Mouse (Mus musculus): ENCODE data around the gene Tmem8b.

DNA sequence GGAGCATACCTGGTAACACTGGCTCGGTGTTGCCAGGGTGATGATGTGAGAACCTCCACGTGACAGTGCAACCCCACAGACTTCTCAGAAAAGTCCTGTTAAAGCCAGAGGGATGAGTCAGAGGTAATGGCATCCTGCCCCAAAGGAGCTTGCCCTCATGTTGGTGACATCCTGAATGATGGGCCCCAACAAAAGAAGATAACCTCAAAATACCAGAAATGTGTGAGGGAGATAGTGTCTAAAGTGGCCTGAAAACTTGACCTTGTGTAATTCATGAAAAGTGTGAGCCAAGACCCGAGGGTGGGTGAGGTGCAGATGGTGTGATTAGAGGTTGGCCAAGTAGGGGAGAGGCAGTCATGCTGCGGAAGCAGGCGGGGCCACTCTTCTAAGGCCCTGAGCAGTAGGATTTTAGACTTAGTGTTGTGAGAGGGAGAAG, 25.1 kb downstream of the Tmem8b start:
- TF ChIP-seq CTCF (IDR thresholded peaks at IDR 0.05; ENCODE audit: low read depth, low read length) (no peak), POLR2A (IDR thresholded peaks at IDR 0.05; ENCODE audit: insufficient read depth, low read length) (no peak), EP300 (IDR thresholded peaks at IDR 0.05; ENCODE audit: insufficient read depth, low read depth, low read length) (no peak)

Data from ES-Bruce4 (cell line).